ENCODE assay signal across 16 mouse cellular contexts in genomic region chr9:122143219-122143618, GRCm38 (mm10). TPM values are rescaled to one million over a fixed set of nuclear protein-coding genes. Genes with fewer than 3 reads are reported as not detected.
DNase-seq lines count a peak whose midpoint lies in the region; ATAC-seq and TF ChIP-seq lines count a peak whose summit lies in the region.
"Had no signal": no experiment of that assay in that cellular context is flagged by ENCODE, and none has a peak within 500 bp of the region (broad histone marks: within the 10 kb centered on the region; RNA-seq: fewer than 3 reads in every experiment).

No protein-coding gene starts in this region.

- TF ChIP-seq POLR2A in cerebellum, adult 2 months (IDR thresholded peaks at IDR 0.05; ENCODE audit: borderline replicate concordance, insufficient read depth, low read length): no peak

- H3K4me2 ChIP-seq in intestine, embryonic 16.5 days (ENCODE audit: low read depth, low read length): no peak overlapping the region
- H3K4me2 ChIP-seq in intestine, embryonic 15.5 days (replicated peaks): no peak overlapping the region
- no peak overlapping the region for H3K4me2 ChIP-seq in midbrain, embryonic 12.5 days (replicated peaks)
- H3K4me2 ChIP-seq in midbrain, postnatal 0 days (ENCODE audit: low read depth, low read length, poor library complexity, severe bottlenecking): no peak overlapping the region
- H3K4me2 ChIP-seq: embryonic facial prominence, embryonic 12.5 days had no signal

- no peak for DNase-seq in cerebellum, adult 2 months
- no peak for DNase-seq in cerebellum, postnatal 14 days
- no peak for DNase-seq in midbrain, postnatal 0 days (ENCODE audit: low spot score)
- DNase-seq in urinary bladder, adult 2 months (ENCODE audit: low spot score): no peak
- DNase-seq in left cerebral cortex, postnatal 4 days: no peak
- DNase-seq: cerebellum, adult 9-11 months; layer of hippocampus, adult 9-11 months; spleen, adult 18-20 months had no signal

- no peak for ATAC-seq in intestine, embryonic 16.5 days
- no peak for ATAC-seq in intestine, embryonic 15.5 days
- ATAC-seq in midbrain, embryonic 12.5 days (ENCODE audit: low FRiP score, low read depth): no peak
- ATAC-seq in midbrain, postnatal 0 days (ENCODE audit: low FRiP score): no peak
- ATAC-seq: forebrain, embryonic 16.5 days had no signal

- H3K9ac ChIP-seq in intestine, embryonic 16.5 days (ENCODE audit: low read depth, low read length): no peak overlapping the region
- no peak overlapping the region for H3K9ac ChIP-seq in intestine, embryonic 15.5 days
- H3K9ac ChIP-seq in midbrain, embryonic 12.5 days (replicated peaks): no peak overlapping the region; the same call in 1 of the 2 replicates
- no peak overlapping the region for H3K9ac ChIP-seq in midbrain, postnatal 0 days (replicated peaks; ENCODE audit: low read length, poor library complexity, severe bottlenecking)
- H3K9ac ChIP-seq: embryonic facial prominence, embryonic 12.5 days had no signal

- intact Hi-C loops in left cerebral cortex, postnatal 4 days (cut with DNase I): no loop called here

- H3K36me3 ChIP-seq in intestine, embryonic 16.5 days (ENCODE audit: control insufficient read depth, insufficient read depth, low read length): peaks cover 9% of the 10 kb centered on the region
- H3K36me3 ChIP-seq in intestine, embryonic 15.5 days: peaks cover 12% of the 10 kb centered on the region
- peaks cover 11% of the 10 kb centered on the region for H3K36me3 ChIP-seq in midbrain, embryonic 12.5 days
- H3K36me3 ChIP-seq in midbrain, postnatal 0 days (ENCODE audit: insufficient read depth, low read length): no peaks in the 10 kb centered on the region

- H3K27ac ChIP-seq in cerebellum, adult 2 months (ENCODE audit: insufficient read depth, low read length): peak overlapping the region; percentile 13; the same call in 1 of the 2 replicates
- H3K27ac ChIP-seq in intestine, embryonic 16.5 days (ENCODE audit: low read length): 0 out of 2 replicates have a peak overlapping the region, but pooled peaks have one; percentile 23
- no peak overlapping the region for H3K27ac ChIP-seq in intestine, embryonic 15.5 days
- H3K27ac ChIP-seq in midbrain, embryonic 12.5 days (replicated peaks): peak overlapping the region; percentile 42; the same call in 1 of the 2 replicates
- H3K27ac ChIP-seq in midbrain, postnatal 0 days (ENCODE audit: low read depth, low read length): no peak overlapping the region
- H3K27ac ChIP-seq: embryonic facial prominence, embryonic 12.5 days; limb, embryonic 10.5 days; macrophage had no signal

- peaks cover 46% of the 10 kb centered on the region for H3K4me1 ChIP-seq in cerebellum, adult 2 months (ENCODE audit: control insufficient read depth, insufficient read depth, low read length)
- peaks cover 30% of the 10 kb centered on the region for H3K4me1 ChIP-seq in intestine, embryonic 16.5 days (ENCODE audit: control insufficient read depth, insufficient read depth, low read length)
- peaks cover 20% of the 10 kb centered on the region for H3K4me1 ChIP-seq in intestine, embryonic 15.5 days (replicated peaks)
- peaks cover 13% of the 10 kb centered on the region for H3K4me1 ChIP-seq in midbrain, embryonic 12.5 days
- H3K4me1 ChIP-seq in midbrain, postnatal 0 days (ENCODE audit: insufficient read depth, low read length): no peaks in the 10 kb centered on the region
- H3K4me1 ChIP-seq: limb, embryonic 10.5 days had no signal

- no peak overlapping the region for H3K4me3 ChIP-seq in cerebellum, adult 2 months (replicated peaks; ENCODE audit: insufficient read depth, low read depth, low read length)
- H3K4me3 ChIP-seq in intestine, embryonic 16.5 days (ENCODE audit: low read length): no peak overlapping the region
- H3K4me3 ChIP-seq in intestine, embryonic 15.5 days (replicated peaks): no peak overlapping the region
- H3K4me3 ChIP-seq in midbrain, embryonic 12.5 days: no peak overlapping the region
- H3K4me3 ChIP-seq in midbrain, postnatal 0 days (ENCODE audit: low read depth, low read length): no peak overlapping the region
- H3K4me3 ChIP-seq: embryonic facial prominence, embryonic 12.5 days; limb, embryonic 10.5 days; myocyte had no signal

- H3K9me3 ChIP-seq in intestine, embryonic 16.5 days (ENCODE audit: control insufficient read depth, low read length): no peaks in the 10 kb centered on the region; the same call in 1 of the 2 replicates
- H3K9me3 ChIP-seq in intestine, embryonic 15.5 days: 0 out of 2 replicates have a peak, but pooled peaks cover 4% of the 10 kb centered on the region
- H3K9me3 ChIP-seq in midbrain, embryonic 12.5 days: no peaks in the 10 kb centered on the region
- H3K9me3 ChIP-seq in midbrain, postnatal 0 days (ENCODE audit: low read length): no peaks in the 10 kb centered on the region
- H3K9me3 ChIP-seq: embryonic facial prominence, embryonic 12.5 days; limb, embryonic 10.5 days had no signal

- 3% methylated on average over 1 of the region's 1 CpGs for WGBS in cerebellum, adult 2 months
- 81% methylated on average over 1 of the region's 1 CpGs for WGBS in intestine, embryonic 16.5 days
- 73% methylated on average over 1 of the region's 1 CpGs for WGBS in intestine, embryonic 15.5 days
- 74% methylated on average over 1 of the region's 1 CpGs for WGBS in midbrain, embryonic 12.5 days
- WGBS in midbrain, postnatal 0 days: 81% methylated on average over 1 of the region's 1 CpGs

- TF ChIP-seq CTCF in cerebellum, adult 2 months (IDR thresholded peaks at IDR 0.05; ENCODE audit: borderline replicate concordance, insufficient read depth, low read depth, low read length): no peak
- no peak for TF ChIP-seq CTCF in midbrain, postnatal 0 days (IDR thresholded peaks at IDR 0.05)

- no peaks in the 10 kb centered on the region for H3K27me3 ChIP-seq in cerebellum, adult 2 months (ENCODE audit: control insufficient read depth, insufficient read depth, low read length)
- H3K27me3 ChIP-seq in intestine, embryonic 16.5 days (replicated peaks; ENCODE audit: control insufficient read depth, insufficient read depth, low read length): no peaks in the 10 kb centered on the region
- no peaks in the 10 kb centered on the region for H3K27me3 ChIP-seq in intestine, embryonic 15.5 days (replicated peaks)
- H3K27me3 ChIP-seq in midbrain, embryonic 12.5 days: no peaks in the 10 kb centered on the region
- no peaks in the 10 kb centered on the region for H3K27me3 ChIP-seq in midbrain, postnatal 0 days (ENCODE audit: insufficient read depth, low read length)
- H3K27me3 ChIP-seq: embryonic facial prominence, embryonic 12.5 days had no signal

RNA-seq across cellular contexts. Expression of gene Snrk, which starts 26.2 kb away (rescaled TPM):
- polyA plus RNA-seq in cerebellum, adult 2 months (2012; rRNA removed): 323 and 380 TPM in 2 replicates
- polyA plus RNA-seq in intestine, embryonic 16.5 days (2015; fragmentation: Nextera tagmentation; extraction: Ambion mirVana): 45.5 and 48.7 TPM in 2 replicates
- 46.1 and 49.4 TPM in 2 replicates for polyA plus RNA-seq in intestine, embryonic 15.5 days (2015; fragmentation: Nextera tagmentation; extraction: Ambion mirVana)
- polyA plus RNA-seq in midbrain, embryonic 12.5 days (2016; fragmentation: Nextera tagmentation; extraction: Ambion mirVana): 57.7 and 59.2 TPM in 2 replicates
- 90.5 and 101 TPM in 2 replicates for total RNA-seq in midbrain, postnatal 0 days (2014; rRNA removed)
- 77.2 and 79.9 TPM in 2 replicates for polyA plus RNA-seq in midbrain, postnatal 0 days (2015; fragmentation: Nextera tagmentation; extraction: Ambion mirVana)
- 60.3 and 72.1 TPM in 2 replicates for polyA plus RNA-seq in urinary bladder, adult 2 months (2012; rRNA removed)
- total RNA-seq in left cerebral cortex, postnatal 4 days (2021): 100 to 1,000 TPM; 109 to 120 TPM

Comparison
In these comparisons a context has a peak if more than half of its experiments do, and no peak if none do; other contexts are left out.
1. H3K27ac ChIP-seq: peak in cerebellum, adult 2 months (single experiment), intestine, embryonic 16.5 days (single experiment) and midbrain, embryonic 12.5 days (single experiment); none in intestine, embryonic 15.5 days (single experiment) and midbrain, postnatal 0 days (single experiment).